Mouse (Mus musculus): ENCODE data around the gene Erbb2.

Erbb2 gene

DNA sequence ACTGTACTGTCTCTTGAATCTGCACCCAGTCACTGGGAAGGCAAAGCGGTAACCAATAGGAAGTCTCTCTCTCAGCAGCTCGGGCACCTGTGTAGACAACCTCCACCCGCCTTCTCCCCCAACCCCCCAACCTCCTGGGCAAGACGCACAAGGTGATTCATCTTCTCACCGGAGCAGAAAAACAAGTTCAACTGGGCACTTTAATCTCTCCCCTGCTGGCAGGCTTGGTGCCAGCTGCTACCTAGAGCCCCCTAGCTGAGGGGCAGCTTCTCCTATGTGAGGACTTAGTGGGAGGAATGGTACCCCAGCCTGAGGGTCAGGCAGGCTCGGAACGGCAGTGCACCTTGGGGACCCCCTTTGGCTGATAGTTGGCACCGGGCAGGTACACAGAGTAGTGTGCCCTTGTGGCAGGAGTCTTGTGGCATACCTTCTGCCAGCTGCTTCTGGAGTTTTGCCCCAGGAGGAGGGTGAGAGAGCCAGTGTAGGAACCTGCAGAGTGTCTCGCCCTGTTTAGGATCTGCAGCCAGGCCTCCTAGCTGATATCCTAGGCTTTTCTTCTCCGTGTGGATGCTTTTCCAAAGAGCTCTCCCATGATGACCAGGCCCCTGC is 6.8 kb downstream of the Erbb2 start:
- no peak for DNase-seq (ENCODE audit: low read depth, low spot score)

- no peak for DNase-seq (ENCODE audit: low read depth, low spot score)
Measured at GRCm38 (mm10) chr11:98426592-98426991, 14.3 kb downstream of the Erbb2 start.

- no peak for DNase-seq (ENCODE audit: low read depth, low spot score)
Measured at GRCm38 (mm10) chr11:98428436-98428835, 16.2 kb downstream of the Erbb2 start.

GRCm38 (mm10) chr11:98431743-98432502 is 19.7 kb downstream of the Erbb2 start:
- no peak for DNase-seq (ENCODE audit: low read depth, low spot score)

DNA sequence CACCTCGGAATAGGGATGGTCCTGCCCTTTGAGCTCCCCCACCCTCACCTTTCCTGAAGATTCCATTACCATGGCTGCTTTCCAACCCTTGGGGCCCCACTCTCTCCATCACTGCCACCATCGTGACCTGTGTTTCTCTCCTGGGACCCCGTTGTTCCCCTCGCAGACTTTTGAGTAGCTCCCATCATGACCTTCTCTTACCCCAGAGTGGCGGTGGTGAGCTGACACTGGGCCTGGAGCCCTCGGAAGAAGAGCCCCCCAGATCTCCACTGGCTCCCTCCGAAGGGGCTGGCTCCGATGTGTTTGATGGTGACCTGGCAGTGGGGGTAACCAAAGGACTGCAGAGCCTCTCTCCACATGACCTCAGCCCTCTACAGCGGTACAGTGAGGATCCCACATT is 23.5 kb downstream of the Erbb2 start:
- no peak for DNase-seq (ENCODE audit: low read depth, low spot score)

- no peak for DNase-seq (ENCODE audit: low read depth, low spot score)
Measured at GRCm38 (mm10) chr11:98437441-98437840, 25.2 kb downstream of the Erbb2 start.

DNA sequence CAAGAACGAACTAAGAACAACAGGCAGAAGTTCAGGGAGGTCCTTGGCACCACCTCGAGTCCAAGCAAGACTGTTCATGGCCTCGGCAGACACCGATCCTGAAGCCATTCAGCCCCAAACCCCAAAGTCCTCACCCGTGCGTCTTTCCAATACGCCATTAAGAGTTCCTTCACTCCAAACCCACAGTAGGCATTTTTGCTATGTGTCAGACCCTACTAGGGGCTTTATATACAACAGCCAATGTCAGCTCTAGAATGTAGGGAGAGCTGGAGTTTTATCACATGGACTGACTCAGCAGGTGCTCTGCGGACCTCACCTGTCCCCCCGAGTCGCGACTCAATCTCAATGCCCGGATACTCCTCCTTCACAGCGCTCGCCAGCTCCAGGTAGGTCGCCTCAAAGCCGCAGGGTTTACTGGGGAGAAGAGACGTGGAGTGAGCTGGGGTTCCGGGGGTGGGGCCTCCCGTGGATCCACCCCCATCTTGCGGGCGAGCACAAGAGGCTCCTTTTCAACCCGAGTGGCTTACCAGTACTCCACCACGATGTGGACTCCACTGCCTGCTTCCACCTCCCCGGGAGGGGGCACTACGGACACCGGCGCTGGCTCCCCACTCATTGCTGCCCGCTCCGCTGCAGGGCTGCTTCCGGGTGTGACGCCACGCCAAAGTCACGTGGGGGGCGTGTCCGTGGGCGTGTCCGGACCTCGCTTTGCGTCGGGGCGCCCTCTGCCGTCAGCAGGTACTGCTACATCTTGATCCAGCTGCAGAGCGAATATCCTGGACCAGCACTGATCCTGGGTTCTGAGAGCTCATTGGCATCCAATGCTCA is 26.3 kb downstream of the Erbb2 start, which contains the start of gene Mien1:
Mien1 (minus strand) TSS at position 661 of the 828 bp plus-strand sequence.
- DNase-seq (ENCODE audit: low read depth, low spot score): peak; percentile 93

DNA sequence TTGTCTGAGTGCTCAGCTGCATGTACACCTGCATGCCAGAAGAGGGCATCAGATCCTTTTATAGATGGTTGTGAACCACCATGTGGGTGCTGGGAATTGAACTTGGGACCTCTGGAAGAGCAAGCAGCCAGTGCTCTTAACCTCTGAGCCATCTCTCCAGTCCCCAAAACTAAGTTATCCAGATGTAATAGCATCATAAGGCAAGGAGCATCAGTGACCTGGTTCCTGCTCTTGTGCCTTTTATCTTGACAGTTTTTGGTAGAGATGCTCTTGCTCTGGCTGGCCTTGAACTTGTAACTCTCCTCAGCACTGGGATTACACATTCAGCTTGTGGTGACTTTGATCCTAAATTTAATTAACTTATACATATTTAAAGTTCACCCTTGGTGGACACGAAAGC is 31.4 kb downstream of the Erbb2 start:
- no peak for DNase-seq (ENCODE audit: low read depth, low spot score)

DNA sequence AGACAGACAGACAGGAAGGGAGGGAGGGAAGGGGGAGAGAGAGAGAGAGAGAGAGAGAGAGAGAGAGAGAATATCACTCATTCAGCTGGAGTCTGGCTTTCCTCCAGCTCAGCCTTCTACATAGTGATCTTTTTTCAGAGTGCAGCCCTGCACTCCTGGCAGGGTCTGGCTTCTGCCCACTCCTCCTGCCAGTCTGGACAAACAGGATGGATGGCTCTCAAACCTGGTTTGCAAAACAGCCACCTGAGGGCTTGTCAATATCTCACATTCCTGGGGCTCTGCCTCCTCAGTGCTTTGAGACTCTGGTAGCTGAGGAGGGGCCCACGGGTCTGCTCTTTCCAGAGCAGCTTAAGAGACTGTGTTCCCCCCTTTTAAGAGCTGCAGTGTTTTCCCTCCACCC is 33.0 kb downstream of the Erbb2 start:
- no peak for DNase-seq (ENCODE audit: low read depth, low spot score)

DNA sequence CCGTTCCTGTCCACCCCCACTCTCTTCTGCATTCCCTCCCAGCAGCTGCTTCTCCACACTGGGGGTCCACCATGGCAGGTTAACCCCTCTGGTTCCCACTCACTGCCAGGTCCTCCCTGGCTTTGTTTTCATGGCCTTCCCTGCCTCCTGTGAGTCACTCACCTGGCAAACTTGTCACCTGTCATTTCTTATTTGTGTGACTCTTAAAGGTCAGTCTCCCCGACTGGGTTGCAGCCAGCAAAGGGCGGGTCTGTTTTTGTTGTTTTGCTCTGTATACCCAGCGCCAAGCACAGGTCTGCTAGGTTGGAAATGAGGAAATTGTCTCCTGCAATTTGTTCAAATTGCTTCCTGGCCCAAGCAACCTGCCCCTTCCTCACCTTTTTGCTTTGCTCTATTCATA is 33.4 kb downstream of the Erbb2 start:
- no peak for DNase-seq (ENCODE audit: low read depth, low spot score)

DNA sequence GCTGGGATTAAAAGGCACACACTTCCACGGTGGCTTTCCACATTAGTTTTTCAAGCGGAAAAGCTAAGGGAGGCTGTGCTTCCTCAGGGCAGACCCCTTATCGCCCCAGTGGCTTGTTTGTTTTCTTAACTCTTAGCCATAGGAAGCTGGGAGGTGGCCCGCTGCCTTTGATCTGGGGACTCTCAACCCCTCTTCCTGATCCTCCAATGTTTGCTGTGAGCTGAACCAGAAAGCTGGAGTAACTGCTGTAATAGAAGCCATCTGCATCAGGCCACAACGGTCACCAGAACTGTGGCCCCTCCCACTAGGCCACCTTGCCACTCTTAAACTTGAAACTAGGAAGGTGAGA is 33.9 kb downstream of the Erbb2 start, which contains the start of gene Grb7:
Grb7 (plus strand) TSS at position 182 of the 349 bp plus-strand sequence.
- no peak for DNase-seq (ENCODE audit: low read depth, low spot score)

GRCm38 (mm10) chr11:98446562-98447474 is 34.5 kb downstream of the Erbb2 start:
- DNase-seq (ENCODE audit: low read depth, low spot score): no peak

DNA sequence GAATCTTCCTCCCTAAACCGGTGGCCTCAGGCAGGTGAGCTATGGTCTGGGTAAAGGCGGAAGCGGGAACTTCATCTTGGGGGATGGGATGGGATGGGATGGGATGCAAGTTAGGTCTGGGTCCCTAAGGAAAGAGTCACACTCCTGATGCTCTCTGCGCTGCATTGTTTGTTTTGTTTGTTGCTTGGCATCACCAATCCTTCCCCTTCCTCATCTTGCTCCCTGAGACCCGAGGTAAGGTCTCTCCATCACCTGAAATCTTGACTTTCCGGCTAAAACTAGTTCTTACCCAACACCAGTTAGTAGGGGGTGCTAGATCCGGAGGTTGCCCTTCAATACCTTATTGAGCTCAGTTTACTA is 35.2 kb downstream of the Erbb2 start:
- no peak for DNase-seq (ENCODE audit: low read depth, low spot score)

GRCm38 (mm10) chr11:98448191-98448790 is 36.0 kb downstream of the Erbb2 start:
- no peak for DNase-seq (ENCODE audit: low read depth, low spot score)

DNA sequence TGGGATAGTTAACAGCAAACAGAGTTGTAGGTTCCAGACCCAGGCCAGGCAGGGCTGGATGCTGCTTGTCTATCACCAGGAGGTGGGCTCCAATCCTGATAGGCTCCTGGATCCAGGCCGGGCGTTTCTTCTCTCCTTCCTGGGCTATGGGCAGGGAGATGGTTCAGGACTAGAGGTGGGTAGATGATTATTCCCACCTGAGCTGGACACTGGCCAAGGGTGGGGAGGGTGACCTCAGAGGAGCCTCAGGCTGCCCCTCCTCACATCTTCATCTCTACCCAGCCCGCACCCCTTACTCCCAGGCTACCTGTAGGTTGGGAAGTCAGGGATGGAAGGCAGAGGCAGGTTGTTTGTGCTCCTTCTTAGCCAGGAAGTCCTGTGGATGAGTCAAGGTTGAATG is 37.1 kb downstream of the Erbb2 start:
- no peak for DNase-seq (ENCODE audit: low read depth, low spot score)

DNA sequence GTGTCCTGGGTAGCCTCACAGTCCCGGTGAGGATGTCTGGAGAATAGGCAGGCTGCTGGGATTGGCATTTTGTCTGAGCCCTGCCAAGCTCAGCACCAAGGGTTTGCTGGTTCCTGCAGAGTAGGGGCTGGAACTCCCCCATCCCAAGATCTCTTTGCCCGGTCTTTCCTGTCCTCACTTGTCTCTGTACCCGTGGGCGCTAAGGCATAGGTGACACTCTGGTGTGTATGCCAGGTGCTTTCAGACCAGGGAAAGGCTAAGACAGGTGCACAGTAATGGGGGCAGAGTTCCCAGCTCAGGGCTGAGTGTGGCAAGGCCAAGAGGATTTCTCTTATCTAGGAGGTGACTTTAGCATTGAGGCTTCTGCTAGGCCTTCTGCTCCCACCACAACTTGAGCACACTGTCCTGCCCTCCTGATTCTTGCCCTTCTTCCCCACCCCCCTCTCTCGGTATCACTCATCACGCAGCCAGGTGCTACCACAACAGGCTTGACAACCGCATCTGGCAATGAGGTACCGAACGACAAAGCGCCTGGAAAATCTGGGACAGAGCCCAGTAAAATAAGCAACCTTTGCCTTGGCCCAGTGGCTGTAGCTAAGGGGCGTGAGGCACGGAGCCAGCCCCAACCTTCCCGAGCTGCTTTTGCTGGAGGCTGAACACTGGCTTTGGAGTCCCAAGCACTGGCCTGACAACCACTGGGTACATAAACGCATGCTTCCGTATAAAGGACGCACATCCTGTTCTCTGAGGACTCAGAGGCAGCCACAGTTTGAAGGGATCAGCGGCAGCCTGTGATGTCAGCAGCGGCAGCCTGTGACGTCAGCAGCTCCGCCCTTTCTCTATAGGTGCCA is 37.9 kb downstream of the Erbb2 start:
- DNase-seq (ENCODE audit: low read depth, low spot score): peak; percentile 63

DNA sequence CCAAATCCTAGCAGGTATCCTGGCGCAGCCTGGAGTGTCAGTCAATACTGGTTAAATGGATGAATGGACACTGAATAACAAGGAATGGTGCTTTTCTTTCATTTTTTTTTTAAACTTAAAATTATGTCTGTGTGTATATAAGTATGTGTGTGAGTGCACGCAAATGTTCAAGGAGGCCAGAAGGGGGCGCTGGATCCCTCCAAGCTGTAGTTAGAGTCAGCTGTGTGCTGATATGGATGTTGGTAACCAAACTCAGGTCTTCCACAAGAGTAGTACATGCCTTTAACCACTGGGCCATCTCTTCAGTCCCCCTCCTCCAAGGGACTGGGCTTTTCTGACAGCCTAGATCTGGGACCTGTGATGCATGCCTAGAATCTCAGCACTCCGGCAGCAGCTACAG is 43.2 kb downstream of the Erbb2 start:
- peak; percentile 43 for DNase-seq (ENCODE audit: low read depth, low spot score)

DNA sequence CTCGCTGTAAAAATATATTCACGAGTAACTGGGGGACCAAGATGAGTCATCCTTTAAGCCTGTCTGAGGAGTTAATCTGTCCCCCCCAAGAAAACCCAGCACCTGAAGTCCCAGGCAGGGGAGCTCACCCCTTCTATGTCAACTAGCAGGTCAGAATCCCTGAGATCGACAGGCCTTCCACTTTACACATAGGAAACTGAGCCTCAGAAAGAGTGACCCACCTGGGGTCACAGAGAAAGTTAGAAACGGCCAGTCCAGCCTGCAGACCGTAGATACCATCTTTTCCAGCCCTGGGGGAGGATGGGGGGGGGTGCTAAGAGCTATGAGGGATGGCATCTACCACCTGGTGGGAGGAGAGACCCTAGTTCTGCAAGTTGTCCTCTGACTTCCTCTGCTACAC is 44.3 kb downstream of the Erbb2 start:
- DNase-seq (ENCODE audit: low read depth, low spot score): no peak

DNA sequence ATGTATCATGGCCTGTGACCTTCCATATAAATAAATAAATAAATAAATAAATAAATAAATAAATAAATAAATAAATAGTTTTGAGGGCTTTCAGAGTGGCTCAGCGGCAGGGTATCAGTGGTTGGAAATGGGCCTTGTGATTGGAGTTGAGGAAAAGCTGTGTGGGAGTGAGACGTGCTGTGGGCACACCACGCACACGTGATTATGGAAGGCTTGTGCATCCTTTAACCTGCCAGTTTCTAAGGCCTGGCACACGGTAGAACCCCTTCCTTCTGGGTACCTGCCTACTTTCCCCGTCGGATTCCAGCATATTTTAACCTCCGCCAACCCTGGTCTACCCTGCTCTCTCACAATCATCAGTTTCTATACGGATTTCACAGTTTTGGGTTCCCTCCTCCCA is 44.7 kb downstream of the Erbb2 start:
- no peak for DNase-seq (ENCODE audit: low read depth, low spot score)

Measured in CD4-positive helper T cell, adult 2 months (primary cell).